Mouse (Mus musculus): ENCODE data around the gene Topors. TPM values are rescaled to one million over a fixed set of nuclear protein-coding genes. Genes with fewer than 3 reads are reported as not detected.

The Topors gene
- total RNA-seq, 2 experiments from 2014 or later = 10.1 to 11.5 TPM

DNA sequence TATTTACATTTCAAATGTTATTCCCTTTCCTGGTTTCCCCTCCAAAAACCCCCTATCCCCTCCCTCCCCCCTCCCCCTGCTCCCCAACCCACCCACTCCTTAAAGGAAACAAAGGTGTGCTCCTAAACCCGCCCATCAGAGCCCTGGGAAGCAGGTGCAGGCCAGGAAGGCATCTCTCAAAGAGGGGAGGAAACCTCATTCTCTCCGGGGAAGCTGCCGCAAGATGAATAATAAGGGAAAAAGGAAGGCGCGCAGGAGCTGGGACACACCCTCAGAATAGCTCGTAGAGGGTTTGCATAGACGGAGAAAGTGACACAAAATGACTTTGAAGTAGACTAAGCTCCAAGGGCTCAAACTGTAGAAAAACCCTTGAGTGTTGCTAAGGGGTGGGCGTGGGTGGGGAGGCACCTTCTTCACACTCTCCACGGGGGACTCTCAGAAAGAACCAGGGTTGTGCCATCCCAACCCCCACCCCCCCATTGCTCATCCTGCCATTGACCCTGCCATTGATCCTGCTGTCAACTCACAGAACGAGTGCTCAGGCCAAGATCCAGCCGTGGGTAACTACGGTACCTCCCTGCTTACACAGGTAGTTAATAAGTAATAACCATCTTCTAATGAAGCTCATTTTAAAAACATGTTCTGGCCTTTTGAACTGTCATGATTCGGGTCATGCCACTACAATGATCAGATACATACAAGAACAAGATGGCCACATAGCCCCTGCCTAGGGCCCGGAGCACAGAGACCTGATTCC, 48.5 kb downstream of the Topors start:
- DNase-seq (ENCODE audit: low spot score) = no peak
- intact Hi-C loops (cut with DNase I) = no loop called here

- intact Hi-C loops (cut with DNase I) = no loop called here
- no peak for DNase-seq (ENCODE audit: low spot score)
Measured at GRCm38 (mm10) chr4:40220437-40220836, 49.2 kb downstream of the Topors start.

DNA sequence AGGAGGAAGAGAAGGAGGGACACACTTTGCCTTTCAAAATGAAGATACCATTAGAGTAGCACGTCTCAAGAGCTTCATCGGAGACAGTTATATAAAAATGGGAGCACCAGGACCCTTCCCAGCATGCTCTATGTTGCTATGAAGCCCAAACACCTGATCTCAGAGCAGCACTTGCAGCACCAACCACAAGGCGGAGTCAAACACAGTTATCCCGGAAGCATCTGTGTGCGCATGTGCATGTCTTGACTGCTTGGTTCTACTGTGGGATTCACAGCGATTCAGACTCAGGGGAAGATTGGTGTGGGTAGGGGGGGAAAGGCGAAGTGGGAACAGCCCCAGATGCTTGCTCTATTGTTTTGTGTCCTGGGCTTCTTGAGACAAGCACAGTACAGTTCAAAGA, 51.3 kb downstream of the Topors start:
- intact Hi-C loops (cut with DNase I) = no loop called here
- no peak for DNase-seq (ENCODE audit: low spot score)

- no peak for DNase-seq (ENCODE audit: low spot score)
- intact Hi-C loops (cut with DNase I) = no loop called here
Measured at GRCm38 (mm10) chr4:40217910-40218309, 51.7 kb downstream of the Topors start.

- intact Hi-C loops (cut with DNase I) = no loop called here
- DNase-seq (ENCODE audit: low spot score) = no peak
Measured at GRCm38 (mm10) chr4:40212177-40212576, 57.5 kb downstream of the Topors start.

Other genes with a start within 250 kb of the Topors start
- gene Aco1, start 126.8 kb downstream of the Topors start, total RNA-seq (2021) = 10 to 100 TPM; 32.6 to 33.0 TPM
- 1 to 10 TPM; 7.8 to 7.9 TPM for gene Ddx58, start 30.0 kb downstream of the Topors start, total RNA-seq (2021)
- 10 to 100 TPM; 39.4 to 41.1 TPM for gene Smim27, start 271 bp downstream of the Topors start, total RNA-seq (2021)
- gene Ndufb6, start 9.6 kb upstream of the Topors start, total RNA-seq (2021) = 100 to 1,000 TPM; 524 to 552 TPM
- not detected for gene Tmem215, start 202.3 kb upstream of the Topors start, total RNA-seq (2021)

Measured in heart, postnatal 25 days (tissue).